Mouse (Mus musculus): ENCODE results near the gene Cdc42se1.

Gene Cdc42se1

GRCm38 (mm10) chr3:95284501-95285281, 56.2 kb downstream of the Cdc42se1 start:
- DNase-seq (ENCODE audit: low read depth, low spot score), result no peak

DNA sequence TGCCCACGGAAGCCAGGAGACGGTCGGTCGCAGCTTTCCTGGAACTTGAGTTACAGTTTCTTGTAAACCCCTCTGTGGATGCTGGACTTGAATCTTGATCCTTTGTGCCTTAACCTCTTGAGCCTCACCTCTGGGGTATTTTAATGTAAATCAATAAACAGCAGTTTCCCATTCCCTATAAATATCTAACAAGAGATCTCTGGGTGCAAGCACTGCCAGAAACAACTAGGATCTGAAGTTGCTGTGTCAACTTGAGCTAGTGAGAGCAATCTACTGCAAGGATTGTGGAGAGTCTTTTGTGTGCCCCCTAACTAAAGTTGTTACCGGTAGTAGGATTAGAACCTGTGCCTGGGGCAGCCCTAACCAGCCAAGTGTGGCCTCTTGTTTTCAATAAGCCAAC, 56.9 kb downstream of the Cdc42se1 start:
- DNase-seq (ENCODE audit: low read depth, low spot score), result no peak
